Mouse (Mus musculus) MEL (cell line): ENCODE measurements around the gene Bnip1. TPM values are rescaled to one million over a fixed set of nuclear protein-coding genes. Genes with fewer than 3 reads are reported as not detected.

Source experiments
- DNase-seq: peaks from one replicate; pipeline ENCODE4 v3.0.0; 2011; ENCODE audit warnings: low read depth, low spot score
- H3K27ac ChIP-seq: 2 replicates; pipeline ENCODE4 v1.5.1; 2012; ENCODE audit warnings: low read depth, mild to moderate bottlenecking, control low read depth, low read length, moderate library complexity; ENCODE audit not compliant: control insufficient read depth
- H3K27me3 ChIP-seq, 2 experiments: fragments of 150-350 bp in 1 of 2; sonication (generic) in 1 of 2; 2 replicates each; pipeline ENCODE4 v1.6.1; 2012; ENCODE audit warnings: low read length in 2 of 2, mild to moderate bottlenecking in 2 of 2, improper control_type of control experiment in 1 of 2, moderate library complexity in 1 of 2; ENCODE audit not compliant: insufficient read depth in 2 of 2, control insufficient read depth in 1 of 2
- H3K36me3 ChIP-seq, 2 experiments: 2 replicates each; pipeline ENCODE4 v1.6.1; 2012 to 2014; ENCODE audit warnings: low read length in 2 of 2, improper control_type of control experiment in 1 of 2, inconsistent platforms in 1 of 2, mild to moderate bottlenecking in 1 of 2; ENCODE audit not compliant: insufficient read depth in 2 of 2, control insufficient read depth in 1 of 2
- H3K4me1 ChIP-seq, 2 experiments: fragments of 150-350 bp in 1 of 2; sonication (generic) in 1 of 2; 2 replicates each; pipeline ENCODE4 v1.6.1; 2012; ENCODE audit warnings: low read length in 2 of 2, improper control_type of control experiment in 1 of 2, mild to moderate bottlenecking in 1 of 2; ENCODE audit not compliant: insufficient read depth in 2 of 2, control insufficient read depth in 1 of 2
- H3K4me3 ChIP-seq, 2 experiments: fragments of 150-350 bp in 1 of 2; sonication (generic) in 1 of 2; 2 replicates each; pipeline ENCODE4 v1.5.1; 2012; ENCODE audit warnings: low read depth in 2 of 2, low read length in 2 of 2, mild to moderate bottlenecking in 2 of 2, moderate library complexity in 2 of 2, control low read depth in 1 of 2, improper control_type of control experiment in 1 of 2; ENCODE audit not compliant: control insufficient read depth in 1 of 2, insufficient read depth in 1 of 2
- H3K79me2 ChIP-seq: 2 replicates; pipeline ENCODE4 v1.6.1; 2012; ENCODE audit warnings: mild to moderate bottlenecking, low read length, moderate library complexity; ENCODE audit not compliant: control insufficient read depth, poor library complexity, insufficient read depth
- H3K9ac ChIP-seq: 2 replicates; pipeline ENCODE4 v1.6.1; 2012; ENCODE audit warnings: low read depth, mild to moderate bottlenecking, control low read depth, low read length, moderate library complexity; ENCODE audit not compliant: control insufficient read depth, poor library complexity, severe bottlenecking
- H3K9me3 ChIP-seq: fragments of 150-350 bp; sonication (generic); replicated peaks from 2 replicates; pipeline ENCODE4 v1.6.1; 2012; ENCODE audit warnings: mild to moderate bottlenecking, low read length, improper control_type of control experiment, moderate library complexity; ENCODE audit not compliant: insufficient read depth
- CHD1 ChIP-seq: IDR thresholded peaks from 2 replicates; pipeline ENCODE4 v1.6.1; 2012; ENCODE audit warnings: low read depth, mild to moderate bottlenecking, inconsistent platforms, low read length, improper control_type of control experiment
- ELF1 ChIP-seq: IDR thresholded peaks from 2 replicates; pipeline ENCODE4 v1.6.1; 2014; ENCODE audit warnings: low read depth, mild to moderate bottlenecking, inconsistent platforms, low read length, improper control_type of control experiment, moderate library complexity
- MEF2A ChIP-seq: IDR thresholded peaks from 2 replicates; pipeline ENCODE4 v1.6.1; 2014; ENCODE audit warnings: low read depth, mild to moderate bottlenecking, inconsistent platforms, low read length, improper control_type of control experiment; ENCODE audit not compliant: poor library complexity, insufficient replicate concordance, severe bottlenecking; ENCODE audit errors: extremely low read depth
- MXI1 ChIP-seq: IDR thresholded peaks from 2 replicates; pipeline ENCODE4 v1.6.1; 2011; ENCODE audit warnings: mild to moderate bottlenecking, low read depth, low read length, improper control_type of control experiment
- POLR2AphosphoS2 ChIP-seq: IDR thresholded peaks from 2 replicates; pipeline ENCODE4 v1.6.1; 2011; ENCODE audit warnings: low read length, improper control_type of control experiment
- TAL1 ChIP-seq: IDR thresholded peaks from 2 replicates; pipeline ENCODE4 v1.6.1; 2012; ENCODE audit warnings: mild to moderate bottlenecking, inconsistent platforms, low read length, moderate library complexity, mixed read lengths
- TCF12 ChIP-seq: IDR thresholded peaks from 2 replicates; pipeline ENCODE4 v1.6.1; 2014; ENCODE audit warnings: low read depth, mild to moderate bottlenecking, inconsistent platforms, low read length, improper control_type of control experiment, moderate library complexity
- ZMIZ1 ChIP-seq: IDR thresholded peaks from 2 replicates; pipeline ENCODE4 v1.6.1; 2012; ENCODE audit warnings: low read depth, mild to moderate bottlenecking, inconsistent platforms, low read length, improper control_type of control experiment, moderate library complexity
- polyA plus RNA-seq, 2 experiments: library from polyadenylated mRNA; stranded (reverse) in 1 of 2; unstranded in 1 of 2; fragments of >175 nt in 1 of 2; fragments of >200 nt in 1 of 2; gene quantifications; 2 replicates each; pipeline versions ENCODE4 v1.2.1 to v1.2.4; 2012; ENCODE audit warnings: low replicate concordance in 2 of 2, low read depth in 1 of 2; ENCODE audit not compliant: insufficient read length in 2 of 2, insufficient read depth in 1 of 2, missing spikeins in 1 of 2
- total RNA-seq: library from RNA; depleted of rRNA; stranded (reverse); fragments of 300-350 nt; gene quantifications from 2 replicates; pipeline ENCODE4 v1.2.3, GENCODE M21; 2012

Gene Bnip1
- total and polyA plus RNA-seq, 3 experiments = 44.1 to 44.2 TPM; not detected in 1

DNA sequence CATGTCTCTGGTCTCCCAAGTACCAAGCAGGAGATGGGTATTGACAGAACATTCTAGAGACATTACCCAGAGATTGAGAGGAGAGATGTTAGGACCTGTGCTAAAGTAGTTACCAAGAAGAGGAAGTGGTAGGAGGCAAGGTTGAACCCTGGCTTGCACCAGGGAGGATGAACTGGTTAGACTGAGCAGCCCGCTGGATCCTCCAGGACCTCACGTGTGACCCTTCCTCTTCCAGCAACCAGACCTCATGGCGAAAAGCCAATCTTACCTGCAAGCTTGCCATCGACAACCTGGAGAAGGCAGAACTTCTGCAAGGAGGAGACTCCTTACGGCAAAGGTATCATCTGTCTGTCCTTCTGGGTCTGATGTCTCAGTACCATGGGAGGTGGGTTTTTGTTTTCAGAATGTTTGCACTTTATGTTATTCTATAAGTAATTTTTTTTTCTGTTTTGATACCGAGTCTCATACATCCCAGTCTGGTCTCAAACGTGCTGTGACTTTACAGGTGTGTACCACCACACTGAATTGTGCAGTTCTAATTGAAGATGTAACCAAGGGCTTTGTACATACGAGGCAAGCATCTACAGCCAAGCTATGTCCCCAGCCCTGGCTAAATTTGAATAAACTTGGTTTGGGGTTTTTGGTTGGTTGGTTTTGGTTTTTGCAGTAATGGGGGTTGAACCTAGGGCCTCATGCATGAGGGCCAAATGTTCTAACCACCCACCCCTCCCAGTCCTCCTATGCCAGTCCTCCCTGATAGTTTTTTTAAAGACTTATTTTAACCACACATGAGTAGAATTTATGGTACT lies 8.8 kb downstream of the Bnip1 start:
- TF ChIP-seq POLR2AphosphoS2 (no peak), CHD1 (no peak), MEF2A (no peak), ELF1 (no peak), MXI1 (no peak)
- H3K36me3 ChIP-seq = peaks cover 3 to 7% of the 10 kb centered on the region in 2 experiments; a peak in 3 of 4 replicates
- H3K79me2 ChIP-seq = no peaks in the 10 kb centered on the region
- DNase-seq = no peak
- no peaks in the 10 kb centered on the region for H3K9me3 ChIP-seq
- no peak overlapping the region for H3K27ac ChIP-seq
- no peaks in the 10 kb centered on the region for H3K27me3 ChIP-seq
- no peak overlapping the region for H3K9ac ChIP-seq
- H3K4me1 ChIP-seq = peaks cover 3 to 6% of the 10 kb centered on the region in 2 experiments; a peak in 2 of 4 replicates
- H3K4me3 ChIP-seq = no peak overlapping the region

DNA sequence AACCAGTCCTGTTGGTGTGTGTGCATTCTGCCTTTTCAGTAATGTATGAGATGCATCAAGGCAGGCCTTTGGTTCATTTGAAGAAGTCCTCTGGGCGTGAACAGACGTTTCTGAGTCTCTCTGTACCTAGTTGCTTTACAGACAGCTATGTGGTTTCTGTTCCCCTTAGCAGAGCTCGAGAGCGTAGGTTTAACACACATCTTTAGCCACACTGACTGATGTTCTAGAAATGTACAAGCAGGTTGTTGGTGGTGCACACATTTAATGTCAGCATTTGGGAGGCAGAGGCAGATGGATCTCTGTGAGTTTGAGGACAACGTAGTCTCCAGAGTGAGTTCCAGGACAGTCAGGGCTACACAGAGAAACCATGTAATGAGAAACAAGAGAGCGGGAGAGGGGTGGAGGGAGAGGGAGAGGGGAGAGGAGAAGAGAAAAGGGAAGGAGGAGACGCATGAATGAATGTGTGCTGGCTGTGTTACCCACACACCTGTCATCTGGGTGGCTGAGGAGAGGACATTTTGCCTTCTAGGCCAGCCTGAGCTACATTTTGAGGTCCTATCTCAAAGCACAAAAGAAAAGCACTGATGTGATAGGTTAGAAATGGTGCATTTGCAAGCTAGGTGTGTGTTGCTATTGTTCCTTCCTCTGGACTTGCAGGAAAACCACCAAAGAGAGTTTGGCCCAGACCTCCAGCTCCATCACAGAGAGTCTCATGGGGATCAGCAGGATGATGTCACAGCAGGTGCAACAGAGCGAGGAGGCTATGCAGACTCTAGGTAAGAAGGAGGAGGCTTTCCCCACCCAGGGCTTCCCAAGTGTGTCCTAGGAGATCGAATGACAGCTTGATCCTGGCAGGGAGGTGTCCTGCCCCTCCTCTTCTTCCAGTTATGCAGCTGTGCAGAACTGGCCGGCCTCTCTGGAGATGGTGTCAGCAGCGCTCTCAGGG lies 9.7 kb downstream of the Bnip1 start:
- H3K79me2 ChIP-seq = no peaks in the 10 kb centered on the region
- no peak overlapping the region for H3K27ac ChIP-seq
- no peak for TF ChIP-seq POLR2AphosphoS2
- no peak for TF ChIP-seq TAL1
- H3K9ac ChIP-seq = no peak overlapping the region
- H3K36me3 ChIP-seq = peaks cover 3 to 7% of the 10 kb centered on the region in 2 experiments; a peak in 3 of 4 replicates
- no peak overlapping the region for H3K4me3 ChIP-seq
- H3K4me1 ChIP-seq = peaks cover 3 to 6% of the 10 kb centered on the region in 2 experiments; a peak in 2 of 4 replicates
- H3K27me3 ChIP-seq = no peaks in the 10 kb centered on the region
- no peak for DNase-seq
- H3K9me3 ChIP-seq = no peaks in the 10 kb centered on the region

DNA sequence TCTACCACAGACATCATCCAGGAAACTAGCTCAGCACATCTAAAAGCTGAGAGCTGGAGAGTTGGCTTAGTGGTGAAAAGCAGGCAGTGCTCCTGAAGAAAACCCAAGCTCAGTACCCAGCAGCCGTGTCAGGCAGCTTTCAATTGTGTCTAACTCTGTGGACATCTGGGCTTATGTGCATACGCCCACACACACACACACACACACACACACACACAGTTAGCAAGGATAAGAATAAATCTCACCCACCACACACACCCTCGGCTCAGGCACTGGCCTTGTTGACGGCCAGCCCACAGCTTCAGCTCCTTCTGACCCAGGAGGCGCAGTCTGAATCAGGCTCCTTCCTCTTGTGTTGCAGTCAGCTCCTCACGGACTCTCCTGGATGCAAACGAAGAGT lies 10.7 kb downstream of the Bnip1 start:
- H3K27ac ChIP-seq = no peak overlapping the region
- H3K9ac ChIP-seq = no peak overlapping the region
- H3K4me1 ChIP-seq = peaks cover 3 to 6% of the 10 kb centered on the region in 2 experiments; a peak in 2 of 4 replicates
- DNase-seq = no peak
- peaks cover 3 to 7% of the 10 kb centered on the region in 2 experiments; a peak in 3 of 4 replicates for H3K36me3 ChIP-seq
- no peaks in the 10 kb centered on the region for H3K9me3 ChIP-seq
- H3K27me3 ChIP-seq = no peaks in the 10 kb centered on the region
- TF ChIP-seq ZMIZ1 (no peak), TCF12 (no peak)
- H3K4me3 ChIP-seq = no peak overlapping the region
- no peaks in the 10 kb centered on the region for H3K79me2 ChIP-seq
